Mouse (Mus musculus) ZHBTc4 (cell line): ENCODE data around the gene A930004D18Rik.

ENCODE experiments used
- DNase-seq: peaks from one replicate; pipeline ENCODE4 v3.0.0-alpha.2; 2011; ENCODE audit warnings: low read depth, low spot score

A930004D18Rik gene

GRCm38 (mm10) chr2:18012866-18013265 lies 24.7 kb downstream of the A930004D18Rik start:
- no peak for DNase-seq

GRCm38 (mm10) chr2:18011226-18011625 lies 26.3 kb downstream of the A930004D18Rik start:
- DNase-seq = no peak

GRCm38 (mm10) chr2:18005137-18005536 lies 32.4 kb downstream of the A930004D18Rik start:
- DNase-seq = peak; percentile 87

GRCm38 (mm10) chr2:18004286-18004685 lies 33.3 kb downstream of the A930004D18Rik start:
- DNase-seq = no peak

- no peak for DNase-seq
Measured at GRCm38 (mm10) chr2:18002306-18002705, 35.2 kb downstream of the A930004D18Rik start.

- DNase-seq = no peak
Measured at GRCm38 (mm10) chr2:17996858-17997257, 40.7 kb downstream of the A930004D18Rik start, which contains the start of gene H2al2a. H2al2a (minus strand) TSS chr2:17996958.

GRCm38 (mm10) chr2:17989562-17989961 lies 48.0 kb downstream of the A930004D18Rik start:
- DNase-seq = no peak

- DNase-seq = peak; percentile 97
Measured at GRCm38 (mm10) chr2:17989115-17989514, 48.4 kb downstream of the A930004D18Rik start.

GRCm38 (mm10) chr2:17986694-17987093 lies 50.8 kb downstream of the A930004D18Rik start:
- DNase-seq = no peak

- DNase-seq = no peak
Measured at GRCm38 (mm10) chr2:17984774-17985173, 52.8 kb downstream of the A930004D18Rik start.

- DNase-seq = peak; percentile 97
Measured at GRCm38 (mm10) chr2:17982747-17983146, 54.8 kb downstream of the A930004D18Rik start.

- DNase-seq = peak; percentile 72
Measured at GRCm38 (mm10) chr2:17978706-17979105, 58.8 kb downstream of the A930004D18Rik start.

GRCm38 (mm10) chr2:17978251-17978650 lies 59.3 kb downstream of the A930004D18Rik start:
- DNase-seq = peak; percentile 93

GRCm38 (mm10) chr2:17977645-17978044 lies 59.9 kb downstream of the A930004D18Rik start:
- DNase-seq = peak; percentile 54

GRCm38 (mm10) chr2:17975601-17976327 lies 61.8 kb downstream of the A930004D18Rik start:
- DNase-seq = no peak
